Mouse (Mus musculus): Measurements from ENCODE around the gene Gm4302.
A peak's percentile ranks its signal among the peaks of the same experiment; 100 is the strongest.
"Not testable (repeated sequence)": the region's sequence is repeated elsewhere in the genome, so short reads cannot be mapped to it uniquely, and the experiment has no call there.

Gm4302 gene

GRCm38 (mm10) chr10:100340536-100340935, at the start of gene Gm4302:
Gm4302 (plus strand) TSS chr10:100340836.
- DNase-seq = not testable (repeated sequence)

GRCm38 (mm10) chr10:100296105-100296504, 44.5 kb upstream of the Gm4302 start:
- DNase-seq = no peak

GRCm38 (mm10) chr10:100300106-100300505, 40.5 kb upstream of the Gm4302 start:
- not testable (repeated sequence) for DNase-seq

GRCm38 (mm10) chr10:100335376-100335775, 5.3 kb upstream of the Gm4302 start, which contains the start of gene Gm4301:
Gm4301 (plus strand) TSS chr10:100335676.
- not testable (repeated sequence) for DNase-seq

GRCm38 (mm10) chr10:100345672-100346071, 5.0 kb downstream of the Gm4302 start, which contains the start of gene Gm4303:
Gm4303 (plus strand) TSS chr10:100345972.
- DNase-seq = not testable (repeated sequence)

GRCm38 (mm10) chr10:100350793-100351192, 10.2 kb downstream of the Gm4302 start, which contains the start of gene Gm4305:
Gm4305 (plus strand) TSS chr10:100351093.
- DNase-seq = not testable (repeated sequence)

- DNase-seq = peak; percentile 1
Measured at GRCm38 (mm10) chr10:100356841-100357240, 16.2 kb downstream of the Gm4302 start.

- DNase-seq = not testable (repeated sequence)
Measured at GRCm38 (mm10) chr10:100361038-100361437, 20.4 kb downstream of the Gm4302 start, which contains the start of gene Gm4307. Gm4307 (plus strand) TSS chr10:100361338.

GRCm38 (mm10) chr10:100382460-100382859, 41.8 kb downstream of the Gm4302 start, which contains the start of gene Gm4312:
Gm4312 (minus strand) TSS chr10:100382560.
- not testable (repeated sequence) for DNase-seq
